12 mouse cellular contexts compared by ENCODE assay signal in genomic region chr3:137100627-137101404, GRCm38 (mm10).
DNase-seq lines count a peak whose midpoint lies in the region; ATAC-seq lines count a peak whose summit lies in the region.
"Had no signal": no experiment of that assay in that cellular context is flagged by ENCODE, and none has a peak within 500 bp of the region (broad histone marks: within the 10 kb centered on the region; RNA-seq: fewer than 3 reads in every experiment).

No protein-coding gene starts in this region.

- no peak overlapping the region for H3K4me2 ChIP-seq in midbrain, embryonic 14.5 days (ENCODE audit: low read length)
- no peak overlapping the region for H3K4me2 ChIP-seq in midbrain, embryonic 16.5 days (ENCODE audit: low read length)
- H3K4me2 ChIP-seq: kidney, embryonic 15.5 days; liver, embryonic 11.5 days had no signal

- ATAC-seq in midbrain, embryonic 14.5 days (ENCODE audit: low FRiP score, low TSS enrichment): no peak
- no peak for ATAC-seq in midbrain, embryonic 16.5 days
- no peak for ATAC-seq in megakaryocyte-erythroid progenitor cell, adult 5-6 weeks (replicated peaks; ENCODE audit: low FRiP score, low TSS enrichment, poor library complexity, severe bottlenecking)

- WGBS in midbrain, embryonic 14.5 days: 66% methylated on average over 4 of the region's 4 CpGs
- 60% methylated on average over 4 of the region's 4 CpGs for WGBS in midbrain, embryonic 16.5 days

- H3K9me3 ChIP-seq in midbrain, embryonic 14.5 days (ENCODE audit: control insufficient read depth, low read length): no peaks in the 10 kb centered on the region
- H3K9me3 ChIP-seq in midbrain, embryonic 16.5 days (replicated peaks; ENCODE audit: control insufficient read depth, low read length, poor library complexity, severe bottlenecking): no peaks in the 10 kb centered on the region
- H3K9me3 ChIP-seq: kidney, embryonic 15.5 days had no signal

- no peak overlapping the region for H3K27ac ChIP-seq in midbrain, embryonic 14.5 days (replicated peaks; ENCODE audit: low read depth, low read length)
- H3K27ac ChIP-seq in midbrain, embryonic 16.5 days (ENCODE audit: low read length): no peak overlapping the region
- H3K27ac ChIP-seq: kidney, embryonic 15.5 days had no signal

- H3K9ac ChIP-seq in midbrain, embryonic 14.5 days (replicated peaks; ENCODE audit: low read length): no peak overlapping the region
- H3K9ac ChIP-seq in midbrain, embryonic 16.5 days (ENCODE audit: low read depth, low read length): no peak overlapping the region
- H3K9ac ChIP-seq: kidney, embryonic 15.5 days had no signal

- no peak overlapping the region for H3K4me3 ChIP-seq in midbrain, embryonic 14.5 days (replicated peaks; ENCODE audit: low read depth, low read length)
- no peak overlapping the region for H3K4me3 ChIP-seq in midbrain, embryonic 16.5 days (ENCODE audit: low read depth, low read length)
- H3K4me3 ChIP-seq: kidney, embryonic 15.5 days had no signal

- no peaks in the 10 kb centered on the region for H3K27me3 ChIP-seq in midbrain, embryonic 14.5 days (ENCODE audit: control insufficient read depth, insufficient read depth, low read length)
- H3K27me3 ChIP-seq in midbrain, embryonic 16.5 days (ENCODE audit: control insufficient read depth, insufficient read depth, low read depth, low read length): no peaks in the 10 kb centered on the region
- H3K27me3 ChIP-seq: kidney, embryonic 15.5 days had no signal

- no peaks in the 10 kb centered on the region for H3K4me1 ChIP-seq in midbrain, embryonic 14.5 days (ENCODE audit: control insufficient read depth, insufficient read depth, low read length)
- H3K4me1 ChIP-seq in midbrain, embryonic 16.5 days (ENCODE audit: control insufficient read depth, insufficient read depth, low read length): no peaks in the 10 kb centered on the region
- H3K4me1 ChIP-seq: kidney, embryonic 15.5 days had no signal

- intact Hi-C loops in gastrocnemius, postnatal 36 days (cut with DNase I): no loop called here

- no peaks in the 10 kb centered on the region for H3K36me3 ChIP-seq in midbrain, embryonic 14.5 days (ENCODE audit: control insufficient read depth, insufficient read depth, low read length)
- no peaks in the 10 kb centered on the region for H3K36me3 ChIP-seq in midbrain, embryonic 16.5 days (ENCODE audit: control insufficient read depth, insufficient read depth, low read length)
- H3K36me3 ChIP-seq: kidney, embryonic 15.5 days had no signal

- peak; percentile 3 for DNase-seq in midbrain, embryonic 14.5 days
- peak; percentile 87 for DNase-seq in cerebellum, adult 9-11 months
- DNase-seq in layer of hippocampus, adult 8-10 months (ENCODE audit: low spot score in 2 of 2): peak; percentile 46 to 58
- DNase-seq in right cerebral cortex, postnatal 10 days (ENCODE audit: low spot score in 2 of 2): peak; percentile 30 to 65
- DNase-seq in kidney, postnatal 36 days: no peak
- DNase-seq in gastrocnemius, postnatal 36 days: no peak
- DNase-seq: heart, postnatal 4 days; thymus, adult 18-20 months had no signal

Comparison
In these comparisons a context has a peak if more than half of its experiments do, and no peak if none do; other contexts are left out.
1. DNase-seq: peak in midbrain, embryonic 14.5 days (single experiment), cerebellum, adult 9-11 months (single experiment), layer of hippocampus, adult 8-10 months (2 of 2) and right cerebral cortex, postnatal 10 days (2 of 2); none in kidney, postnatal 36 days (0 of 2) and gastrocnemius, postnatal 36 days (0 of 2).